Mouse (Mus musculus) limb, embryonic 14.5 days (tissue): ENCODE data around the gene Tubb1. TPM values are rescaled to one million over a fixed set of nuclear protein-coding genes. Genes with fewer than 3 reads are reported as not detected.

ENCODE experiments used
- ATAC-seq: fragments of 200-750 bp; cut with Nextera tagmentation; 2 replicates; pipeline ENCODE4 v1.8.0; 2017; ENCODE audit warnings: low read depth, moderate number of reproducible peaks, moderate TSS enrichment; ENCODE audit not compliant: low FRiP score
- DNase-seq: peaks from one replicate; pipeline ENCODE4 v3.0.0-alpha.2; 2015; ENCODE audit warnings: low spot score
- H3K27ac ChIP-seq: fragments of 300-500 bp; sonication (generic); replicated peaks from 2 replicates; pipeline ENCODE4 v1.5.1; 2014; ENCODE audit warnings: low read depth, mild to moderate bottlenecking, low read length, moderate library complexity, mixed read lengths
- H3K27me3 ChIP-seq: fragments of 300-500 bp; sonication (generic); 2 replicates; pipeline ENCODE4 v1.6.1; 2014; ENCODE audit warnings: low read length, mixed read lengths; ENCODE audit not compliant: control insufficient read depth, insufficient read depth
- H3K36me3 ChIP-seq: fragments of 300-500 bp; sonication (generic); 2 replicates; pipeline ENCODE4 v1.6.1; 2014; ENCODE audit warnings: mild to moderate bottlenecking, low read length, moderate library complexity, mixed read lengths; ENCODE audit not compliant: control insufficient read depth, insufficient read depth
- H3K4me1 ChIP-seq: fragments of 300-500 bp; sonication (generic); 2 replicates; pipeline ENCODE4 v1.6.1; 2014; ENCODE audit warnings: antibody characterized with exemption, low read length, mixed read lengths; ENCODE audit not compliant: control insufficient read depth, insufficient read depth
- H3K4me2 ChIP-seq: fragments of 300-500 bp; sonication (generic); replicated peaks from 2 replicates; pipeline ENCODE4 v1.6.1; 2014; ENCODE audit warnings: low read depth, mild to moderate bottlenecking, low read length, moderate library complexity; ENCODE audit not compliant: severe bottlenecking
- H3K4me3 ChIP-seq: fragments of 300-500 bp; sonication (generic); replicated peaks from 2 replicates; pipeline ENCODE4 v1.5.1; 2014; ENCODE audit warnings: low read length
- H3K9ac ChIP-seq: fragments of 300-500 bp; sonication (generic); 2 replicates; pipeline ENCODE4 v1.6.1; 2014; ENCODE audit warnings: mild to moderate bottlenecking, low read depth, low read length, moderate library complexity; ENCODE audit not compliant: severe bottlenecking
- H3K9me3 ChIP-seq: fragments of 300-500 bp; sonication (generic); 2 replicates; pipeline ENCODE4 v1.6.1; 2016; ENCODE audit warnings: low read length; ENCODE audit not compliant: control insufficient read depth
- POLR2A ChIP-seq: fragments of 200-500 bp; IDR thresholded peaks from 2 replicates; pipeline ENCODE4 v1.8.0; 2012; ENCODE audit warnings: inconsistent platforms, mild to moderate bottlenecking, moderate library complexity, borderline replicate concordance; ENCODE audit not compliant: insufficient read depth, insufficient read length; ENCODE audit errors: extremely low read depth
- WGBS: fragments of 180-500 bp; shearing (Covaris S2); extraction: QIAGEN DNeasy Blood & Tissue Kit; methylation state at CpG from one replicate; pipeline ENCODE4 v1.1.7; 2014; 5-methylcytosine and 5-hydroxymethylcytosine counted together
- polyA plus RNA-seq, 2 experiments: library from polyadenylated mRNA; depleted of rRNA in 1 of 2; stranded (reverse) in 1 of 2; unstranded in 1 of 2; fragments of >200 nt; fragmentation: Nextera tagmentation in 1 of 2; extraction: Ambion mirVana in 1 of 2; gene quantifications; 2 replicates each; pipeline versions ENCODE4 v1.2.1 to v1.2.3; 2012 to 2014

The Tubb1 gene
- polyA plus RNA-seq, 2 experiments, result 1.3 to 1.8 TPM

- no peak overlapping the region for H3K27ac ChIP-seq
- H3K4me2 ChIP-seq, result no peak overlapping the region
- H3K4me1 ChIP-seq, result peaks cover 8% of the 10 kb centered on the region
- ATAC-seq (no peak), DNase-seq (no peak)
- no peak for TF ChIP-seq POLR2A
- 93% methylated on average over 7 of the region's 7 CpGs for WGBS
- peaks cover 34% of the 10 kb centered on the region for H3K36me3 ChIP-seq
- H3K9me3 ChIP-seq, result no peaks in the 10 kb centered on the region
- no peak overlapping the region for H3K4me3 ChIP-seq
- H3K27me3 ChIP-seq, result no peaks in the 10 kb centered on the region
- H3K9ac ChIP-seq, result no peak overlapping the region
Measured at GRCm38 (mm10) chr2:174470786-174471405, 20.4 kb downstream of the Tubb1 start.

GRCm38 (mm10) chr2:174472407-174472806, 21.9 kb downstream of the Tubb1 start:
- DNase-seq (peak; percentile 12), ATAC-seq (peak; percentile 14)
- TF ChIP-seq POLR2A, result no peak
- H3K4me3 ChIP-seq, result peak overlapping the region; percentile 87
- peak overlapping the region; percentile 80 for H3K9ac ChIP-seq
- H3K4me1 ChIP-seq, result peaks cover 8% of the 10 kb centered on the region
- peak overlapping the region; percentile 58; the same call in 1 of the 2 replicates for H3K27ac ChIP-seq
- H3K9me3 ChIP-seq, result no peaks in the 10 kb centered on the region
- H3K4me2 ChIP-seq, result peak overlapping the region; percentile 69
- 10% methylated on average over 30 of the region's 30 CpGs for WGBS
- H3K36me3 ChIP-seq, result peaks cover 21% of the 10 kb centered on the region
- no peaks in the 10 kb centered on the region for H3K27me3 ChIP-seq

- Histone ChIP-seq H3K27ac (peak within 1 kb of the TSS; percentile 63; the same call in 1 of the 2 replicates), H3K9ac (peak within 1 kb of the TSS; percentile 80), H3K27me3 (no peaks in the 10 kb centered on the region), H3K4me1 (peaks cover 8% of the 10 kb centered on the region), H3K4me2 (peak within 1 kb of the TSS; percentile 69), H3K4me3 (peak within 1 kb of the TSS; percentile 87), H3K36me3 (peaks cover 18% of the 10 kb centered on the region; the same call in 1 of the 2 replicates), H3K9me3 (no peaks in the 10 kb centered on the region)
- DNase-seq (peak; percentile 99), ATAC-seq (peak; percentile 98)
- WGBS, result 1% methylated on average over 35 of the region's 53 CpGs
- peak; percentile 58; the same call in 1 of the 2 replicates for TF ChIP-seq POLR2A
Measured at GRCm38 (mm10) chr2:174472818-174473549, 22.5 kb downstream of the Tubb1 start, which contains the start of gene Prelid3b. Gene Prelid3b, minus strand, starts transcription at chr2:174473081.

GRCm38 (mm10) chr2:174473550-174473927, 23.0 kb downstream of the Tubb1 start:
- peaks cover 8% of the 10 kb centered on the region for H3K4me1 ChIP-seq
- peak overlapping the region; percentile 46; the same call in 1 of the 2 replicates for H3K9ac ChIP-seq
- DNase-seq (no peak), ATAC-seq (no peak)
- peak overlapping the region; percentile 87 for H3K4me3 ChIP-seq
- no peaks in the 10 kb centered on the region for H3K9me3 ChIP-seq
- H3K27ac ChIP-seq, result peak overlapping the region; percentile 63; the same call in 1 of the 2 replicates
- 70% methylated on average over 5 of the region's 5 CpGs for WGBS
- peak overlapping the region; percentile 61 for H3K4me2 ChIP-seq
- no peaks in the 10 kb centered on the region for H3K27me3 ChIP-seq
- peaks cover 14% of the 10 kb centered on the region; the same call in 1 of the 2 replicates for H3K36me3 ChIP-seq
- no peak for TF ChIP-seq POLR2A

- TF ChIP-seq POLR2A, result no peak
- H3K36me3 ChIP-seq, result no peaks in the 10 kb centered on the region
- WGBS, result 59% methylated on average over 3 of the region's 3 CpGs
- no peak for DNase-seq
- H3K27ac ChIP-seq, result no peak overlapping the region
- H3K4me3 ChIP-seq, result no peak overlapping the region
- H3K27me3 ChIP-seq, result no peaks in the 10 kb centered on the region
- H3K9ac ChIP-seq, result no peak overlapping the region
- no peaks in the 10 kb centered on the region for H3K9me3 ChIP-seq
- peaks cover 3% of the 10 kb centered on the region; the same call in 1 of the 2 replicates for H3K4me1 ChIP-seq
- H3K4me2 ChIP-seq, result no peak overlapping the region
- no peak for ATAC-seq
Measured at GRCm38 (mm10) chr2:174477543-174478319, 27.2 kb downstream of the Tubb1 start.
